Mouse (Mus musculus) limb, embryonic 10.5 days (tissue): ENCODE results near the gene Bank1. TPM values are rescaled to one million over a fixed set of nuclear protein-coding genes. Genes with fewer than 3 reads are reported as not detected.

Experiments
- DNase-seq: peaks from one replicate; pipeline ENCODE4 v3.0.0-alpha.2; 2017; ENCODE audit warnings: low spot score
- H3K27ac ChIP-seq: fragments of 300-500 bp; sonication (generic); 2 replicates; pipeline ENCODE4 v1.5.1; 2016; ENCODE audit warnings: mild to moderate bottlenecking
- H3K27me3 ChIP-seq: fragments of 300-500 bp; sonication (generic); 2 replicates; pipeline ENCODE4 v1.6.1; 2016; ENCODE audit warnings: low read depth, mild to moderate bottlenecking; ENCODE audit not compliant: poor library complexity, severe bottlenecking
- H3K36me3 ChIP-seq: fragments of 300-500 bp; sonication (generic); 2 replicates; pipeline ENCODE4 v1.6.1; 2016; ENCODE audit warnings: mild to moderate bottlenecking, moderate library complexity
- H3K4me1 ChIP-seq: fragments of 300-500 bp; sonication (generic); 2 replicates; pipeline ENCODE4 v1.6.1; 2016
- H3K4me3 ChIP-seq: fragments of 300-500 bp; sonication (generic); 2 replicates; pipeline ENCODE4 v1.5.1; 2016; ENCODE audit warnings: mild to moderate bottlenecking, moderate library complexity
- H3K9me3 ChIP-seq: fragments of 300-500 bp; sonication (generic); replicated peaks from 2 replicates; pipeline ENCODE4 v1.6.1; 2016; ENCODE audit warnings: mild to moderate bottlenecking
- WGBS: fragments of 180-500 bp; shearing (Covaris S2); methylation state at CpG from one replicate; pipeline ENCODE4 v1.1.7; 2016; 5-methylcytosine and 5-hydroxymethylcytosine counted together
- polyA plus RNA-seq: library from polyadenylated mRNA; unstranded; fragments of >200 nt; fragmentation: Nextera tagmentation; extraction: Ambion mirVana; gene quantifications from 2 replicates; pipeline ENCODE4 v1.2.1, GENCODE M21; 2016

The Bank1 gene
- polyA plus RNA-seq, 1 experiment from 2014 or later = 0.31 TPM

- H3K9me3 ChIP-seq = no peaks in the 10 kb centered on the region
- H3K4me1 ChIP-seq = peaks cover 15% of the 10 kb centered on the region
- no peak overlapping the region for H3K4me3 ChIP-seq
- no peak for DNase-seq
- no peaks in the 10 kb centered on the region for H3K36me3 ChIP-seq
- 90% methylated on average over 4 of the region's 4 CpGs for WGBS
- H3K27ac ChIP-seq = no peak overlapping the region
- no peaks in the 10 kb centered on the region for H3K27me3 ChIP-seq
Observed at GRCm38 (mm10) chr3:136010616-136011015, 315.2 kb downstream of the Bank1 start.

GRCm38 (mm10) chr3:136007846-136008245 lies 318.0 kb downstream of the Bank1 start:
- no peaks in the 10 kb centered on the region for H3K27me3 ChIP-seq
- peaks cover 15% of the 10 kb centered on the region for H3K4me1 ChIP-seq
- H3K4me3 ChIP-seq = no peak overlapping the region
- WGBS = 47% methylated on average over 9 of the region's 9 CpGs
- no peaks in the 10 kb centered on the region for H3K36me3 ChIP-seq
- peak; percentile 36 for DNase-seq
- H3K9me3 ChIP-seq = no peaks in the 10 kb centered on the region
- H3K27ac ChIP-seq = no peak overlapping the region

GRCm38 (mm10) chr3:136007081-136007828 lies 318.6 kb downstream of the Bank1 start:
- H3K4me3 ChIP-seq = no peak overlapping the region
- 62% methylated on average over 11 of the region's 11 CpGs for WGBS
- H3K4me1 ChIP-seq = peaks cover 15% of the 10 kb centered on the region
- H3K9me3 ChIP-seq = no peaks in the 10 kb centered on the region
- H3K36me3 ChIP-seq = no peaks in the 10 kb centered on the region
- no peaks in the 10 kb centered on the region for H3K27me3 ChIP-seq
- DNase-seq = no peak
- H3K27ac ChIP-seq = no peak overlapping the region; the same call in 1 of the 2 replicates
